Mouse (Mus musculus) kidney, adult 2 months (tissue): ENCODE results near the gene Rcc2.

ENCODE experiments used
- CTCF ChIP-seq: fragments of 200-500 bp; conservative IDR thresholded peaks from 2 replicates; pipeline ENCODE4 v1.5.1; 2011; ENCODE audit warnings: low read depth, mild to moderate bottlenecking, control low read depth, low read length, moderate library complexity, mixed read lengths; ENCODE audit not compliant: insufficient read depth, insufficient read length
- POLR2A ChIP-seq: fragments of 200-500 bp; IDR thresholded peaks from one replicate; pipeline ENCODE4 v1.6.1; 2011; ENCODE audit warnings: low read depth, low read length, control low read depth

DNA sequence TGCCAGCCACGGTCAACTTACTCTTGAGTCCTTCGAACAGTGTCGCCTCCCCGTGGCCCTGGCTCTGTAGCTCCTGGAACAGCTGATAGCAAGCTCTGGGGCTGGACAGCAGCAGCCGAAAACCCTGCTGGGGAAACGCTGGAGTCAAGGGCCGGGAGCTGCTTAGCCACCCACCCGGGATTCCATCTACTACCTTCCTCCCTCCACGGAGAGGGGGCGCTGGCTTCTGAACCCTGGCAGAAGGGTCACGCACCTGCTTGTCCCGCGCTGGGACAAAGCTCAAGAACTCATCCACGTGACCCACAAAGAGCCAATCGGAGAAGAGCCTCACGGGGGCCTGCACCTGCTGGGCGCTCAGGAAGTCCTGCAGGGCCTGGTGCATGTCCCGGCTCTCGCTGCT, 50.0 kb downstream of the Rcc2 start:
- TF ChIP-seq CTCF (no peak), POLR2A (no peak)
